12 mouse cellular contexts compared by ENCODE assay signal in genomic region chr16:95321945-95322625, GRCm38 (mm10).
DNase-seq lines count a peak whose midpoint lies in the region; ATAC-seq lines count a peak whose summit lies in the region.
"Had no signal": no experiment of that assay in that cellular context is flagged by ENCODE, and none has a peak within 500 bp of the region (broad histone marks: within the 10 kb centered on the region; RNA-seq: fewer than 3 reads in every experiment).

No protein-coding gene starts in this region.

- peak; percentile 86; the same call in 1 of the 2 replicates for ATAC-seq in lung, embryonic 15.5 days (ENCODE audit: borderline replicate concordance, extremely low read depth, low FRiP score, low TSS enrichment)
- peak; percentile 68; the same call in 1 of the 2 replicates for ATAC-seq in embryonic facial prominence, embryonic 14.5 days (ENCODE audit: low read depth)
- ATAC-seq: intestine, embryonic 16.5 days; midbrain, embryonic 15.5 days had no signal

- 0 out of 2 replicates have a peak overlapping the region, but pooled peaks have one; percentile 20 for H3K27ac ChIP-seq in lung, embryonic 15.5 days
- no peak overlapping the region; the same call in 1 of the 2 replicates for H3K27ac ChIP-seq in embryonic facial prominence, embryonic 14.5 days (replicated peaks; ENCODE audit: low read depth, low read length)
- H3K27ac ChIP-seq: midbrain, embryonic 15.5 days had no signal

- DNase-seq in lung, adult 18-20 months, result no peak
- DNase-seq in embryonic facial prominence, embryonic 14.5 days (ENCODE audit: low spot score), result peak; percentile 81
- peak; percentile 21 for DNase-seq in heart, postnatal 4 days
- peak; percentile 35 for DNase-seq in skeletal muscle tissue, adult 2 months (ENCODE audit: low read depth, low spot score)
- no peak for DNase-seq in layer of hippocampus, postnatal 14 days (ENCODE audit: low spot score in 2 of 2)
- no peak for DNase-seq in adrenal gland, postnatal 14 days
- DNase-seq in spleen, adult 12 weeks (ENCODE audit: low spot score), result no peak
- DNase-seq: cerebellum, postnatal 36 days had no signal

- 41% methylated on average over 9 of the region's 9 CpGs for WGBS in lung, embryonic 15.5 days
- 36% methylated on average over 9 of the region's 9 CpGs for WGBS in embryonic facial prominence, embryonic 14.5 days

- H3K4me2 ChIP-seq in lung, embryonic 15.5 days, result no peak overlapping the region
- no peak overlapping the region for H3K4me2 ChIP-seq in embryonic facial prominence, embryonic 14.5 days (ENCODE audit: low read depth, low read length)
- H3K4me2 ChIP-seq: midbrain, embryonic 15.5 days had no signal

- H3K4me1 ChIP-seq in lung, embryonic 15.5 days, result peaks cover 8% of the 10 kb centered on the region
- H3K4me1 ChIP-seq in embryonic facial prominence, embryonic 14.5 days (ENCODE audit: control insufficient read depth, insufficient read depth, low read length), result peaks cover 4% of the 10 kb centered on the region; the same call in 1 of the 2 replicates
- H3K4me1 ChIP-seq: midbrain, embryonic 15.5 days had no signal

- no peaks in the 10 kb centered on the region for H3K36me3 ChIP-seq in lung, embryonic 15.5 days
- no peaks in the 10 kb centered on the region for H3K36me3 ChIP-seq in embryonic facial prominence, embryonic 14.5 days (ENCODE audit: control insufficient read depth, insufficient read depth, low read length)
- H3K36me3 ChIP-seq: G1E; midbrain, embryonic 15.5 days had no signal

- no peaks in the 10 kb centered on the region for H3K9me3 ChIP-seq in lung, embryonic 15.5 days
- no peaks in the 10 kb centered on the region for H3K9me3 ChIP-seq in embryonic facial prominence, embryonic 14.5 days (ENCODE audit: control insufficient read depth, low read length)
- H3K9me3 ChIP-seq: G1E; midbrain, embryonic 15.5 days had no signal

- H3K4me3 ChIP-seq in lung, embryonic 15.5 days, result no peak overlapping the region
- no peak overlapping the region for H3K4me3 ChIP-seq in embryonic facial prominence, embryonic 14.5 days (ENCODE audit: low read depth, low read length)
- H3K4me3 ChIP-seq: midbrain, embryonic 15.5 days had no signal

- no peaks in the 10 kb centered on the region for H3K27me3 ChIP-seq in lung, embryonic 15.5 days
- H3K27me3 ChIP-seq in embryonic facial prominence, embryonic 14.5 days (replicated peaks; ENCODE audit: control insufficient read depth, insufficient read depth, low read length), result no peaks in the 10 kb centered on the region
- H3K27me3 ChIP-seq: midbrain, embryonic 15.5 days had no signal

- H3K9ac ChIP-seq in lung, embryonic 15.5 days, result no peak overlapping the region
- H3K9ac ChIP-seq in embryonic facial prominence, embryonic 14.5 days (ENCODE audit: low read depth, low read length), result no peak overlapping the region
- H3K9ac ChIP-seq: midbrain, embryonic 15.5 days had no signal

Comparison
In these comparisons a context has a peak if more than half of its experiments do, and no peak if none do; other contexts are left out.
1. DNase-seq: peak in embryonic facial prominence, embryonic 14.5 days (single experiment), heart, postnatal 4 days (single experiment) and skeletal muscle tissue, adult 2 months (single experiment); none in lung, adult 18-20 months (0 of 2), layer of hippocampus, postnatal 14 days (0 of 2), adrenal gland, postnatal 14 days (single experiment) and spleen, adult 12 weeks (single experiment).